Mouse (Mus musculus): ENCODE measurements around the gene Slc7a8.
A peak's percentile ranks its signal among the peaks of the same experiment; 100 is the strongest.

The Slc7a8 gene

DNA sequence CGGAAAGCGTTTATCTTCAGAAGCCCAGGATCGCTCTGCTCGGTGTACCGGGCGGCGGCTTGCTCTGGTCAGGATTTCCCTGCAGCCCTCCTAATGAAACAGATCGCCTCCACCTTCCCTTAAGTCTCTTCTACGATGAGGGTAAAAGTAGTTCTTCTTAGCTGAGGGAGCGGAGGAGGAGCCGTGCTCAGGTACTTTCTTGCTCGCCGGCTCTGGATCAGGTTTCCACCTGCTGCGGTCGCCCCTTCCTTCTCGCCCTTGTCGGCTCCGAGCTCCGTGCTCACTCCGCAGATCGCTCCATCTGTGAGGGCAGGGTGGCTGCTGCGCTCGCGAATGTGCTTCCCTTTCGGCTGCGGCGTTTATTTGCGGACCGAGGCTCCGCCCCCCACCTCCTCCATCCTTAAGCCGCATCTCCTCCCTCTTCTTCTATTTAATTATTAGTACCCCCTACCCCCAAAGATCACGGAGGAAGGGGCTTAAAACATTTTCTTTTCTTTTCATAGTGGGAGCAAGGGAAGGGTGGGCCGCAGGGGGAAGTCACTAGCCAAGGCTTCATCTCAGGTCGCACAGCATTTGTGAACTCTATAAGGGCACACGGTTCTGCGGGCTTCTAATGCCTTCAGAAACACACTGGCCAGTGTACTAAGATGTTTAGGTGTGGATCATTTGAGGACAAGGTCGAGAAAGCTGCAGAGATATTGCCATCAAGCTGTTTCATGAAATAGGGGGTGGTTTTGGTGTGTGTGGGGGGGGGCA is at the start of gene Slc7a8:
Slc7a8 (minus strand) TSS at position 337 of the 756 bp plus-strand sequence.
- DNase-seq, result peak; percentile 87

DNA sequence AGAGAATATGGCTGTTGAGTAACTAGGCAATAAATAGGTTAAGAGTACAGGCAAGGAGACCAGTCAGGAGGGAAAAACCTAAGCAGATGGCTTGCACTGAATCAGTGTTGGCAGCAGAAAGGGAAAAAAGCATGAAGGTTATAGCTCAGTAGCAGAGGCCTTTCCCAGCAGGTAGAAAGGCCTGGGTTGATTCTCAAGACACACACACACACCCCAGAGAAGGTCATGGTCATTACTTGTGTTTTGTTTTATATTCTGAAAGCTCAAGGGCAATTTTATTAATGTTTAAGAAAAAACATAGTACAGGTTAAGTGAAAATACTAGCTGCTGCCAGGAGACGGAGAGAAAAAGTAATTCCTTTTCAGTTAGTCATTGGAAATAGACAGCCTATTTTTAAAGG is 42.0 kb upstream of the Slc7a8 start:
- peak; percentile 43 for DNase-seq

DNA sequence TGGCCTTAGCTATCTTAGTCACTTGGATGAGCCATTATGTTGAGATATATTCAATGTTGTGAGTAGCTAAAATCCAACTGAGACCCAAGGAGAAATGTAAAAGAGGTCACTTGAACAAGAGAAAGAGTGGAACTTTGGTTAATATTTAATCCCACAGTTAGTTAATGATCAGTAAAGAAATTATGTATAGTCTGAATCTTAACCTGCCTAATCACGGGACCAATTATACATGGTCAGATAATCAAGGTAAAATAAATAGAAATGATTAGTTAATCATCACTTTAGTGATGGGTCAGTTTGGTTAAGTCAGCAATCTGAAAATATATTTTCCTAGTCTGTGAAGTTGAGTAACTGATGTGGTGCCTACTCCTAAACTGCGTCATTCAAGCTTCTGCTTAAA is 40.6 kb upstream of the Slc7a8 start:
- DNase-seq, result no peak

DNA sequence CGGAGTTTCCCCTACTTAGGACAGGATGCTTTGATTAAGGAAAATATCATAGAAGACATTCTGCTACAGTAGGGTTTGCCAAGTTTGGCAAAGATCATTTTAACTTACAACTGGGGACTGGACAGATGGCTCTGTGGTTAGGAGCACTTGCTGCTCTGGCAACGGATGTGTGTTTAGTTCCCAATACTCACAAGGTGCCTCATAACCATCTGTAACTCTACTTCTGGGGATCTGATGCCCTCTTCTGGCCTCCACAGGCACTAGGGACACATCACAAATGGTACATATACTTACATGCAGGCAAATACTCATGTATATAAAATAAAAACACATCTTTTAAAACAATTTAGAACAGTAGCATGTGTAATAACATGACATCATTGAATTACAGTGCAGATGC is 36.0 kb upstream of the Slc7a8 start:
- DNase-seq, result peak; percentile 64

DNA sequence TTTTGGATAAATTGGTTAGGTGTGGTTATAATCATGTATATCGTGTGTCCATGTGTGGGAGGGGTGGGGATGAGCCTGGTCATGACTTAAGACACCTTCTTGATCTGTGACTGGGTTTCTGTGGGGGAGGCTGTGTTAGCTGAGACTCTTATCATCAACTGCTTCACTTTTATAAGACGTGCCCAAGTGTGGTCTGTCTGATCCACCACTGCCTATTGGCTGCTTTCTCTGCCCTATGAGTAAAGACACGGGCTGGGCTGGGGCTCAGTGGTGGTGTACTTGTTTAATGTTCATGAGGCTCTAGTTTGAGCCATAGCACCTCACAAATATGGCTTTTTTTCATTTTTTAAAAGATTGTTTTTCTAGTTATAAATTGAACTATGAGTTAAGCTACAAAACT is 34.0 kb upstream of the Slc7a8 start:
- DNase-seq, result no peak

DNA sequence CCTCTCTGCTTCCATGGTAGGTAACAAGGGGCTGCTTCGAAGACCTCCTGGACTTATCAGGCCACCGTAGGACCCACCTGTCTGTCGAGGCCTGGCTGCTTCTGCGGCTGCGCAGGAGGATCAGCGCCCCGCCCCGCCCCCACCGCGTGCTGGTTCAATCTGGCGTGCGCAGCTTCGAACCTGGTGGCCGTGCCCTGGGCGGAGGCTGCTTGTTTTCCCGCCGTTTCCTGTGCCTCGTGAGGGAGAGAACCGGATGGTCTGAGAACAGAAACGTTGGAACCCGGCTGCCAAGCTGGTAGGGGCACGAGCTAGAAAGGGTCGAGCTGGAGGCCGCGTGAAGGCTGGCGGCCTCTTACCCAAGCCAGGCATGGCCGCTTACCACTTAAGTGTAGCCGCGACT is 32.2 kb upstream of the Slc7a8 start, which contains the start of gene Rnf212b:
Rnf212b (plus strand) TSS at position 151 of the 400 bp plus-strand sequence.
- no peak for DNase-seq

DNA sequence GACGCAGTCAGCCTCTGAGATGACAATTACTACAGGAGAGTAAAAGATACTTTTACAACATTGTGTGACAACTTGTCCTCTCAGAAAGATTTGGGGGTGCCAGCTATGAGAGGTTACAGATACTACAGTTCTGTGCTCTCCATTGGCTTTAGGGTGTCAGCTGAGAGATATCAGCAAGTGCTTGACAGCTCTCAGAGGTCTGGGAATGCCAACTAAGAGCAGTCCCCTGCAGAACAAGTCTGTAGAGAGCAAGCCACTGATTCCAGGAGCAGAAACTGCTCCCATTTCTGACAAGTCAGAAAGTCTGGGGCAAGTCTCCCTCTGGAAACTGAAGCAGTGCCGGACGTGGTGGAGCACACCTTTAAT is 27.9 kb upstream of the Slc7a8 start:
- DNase-seq, result no peak

DNA sequence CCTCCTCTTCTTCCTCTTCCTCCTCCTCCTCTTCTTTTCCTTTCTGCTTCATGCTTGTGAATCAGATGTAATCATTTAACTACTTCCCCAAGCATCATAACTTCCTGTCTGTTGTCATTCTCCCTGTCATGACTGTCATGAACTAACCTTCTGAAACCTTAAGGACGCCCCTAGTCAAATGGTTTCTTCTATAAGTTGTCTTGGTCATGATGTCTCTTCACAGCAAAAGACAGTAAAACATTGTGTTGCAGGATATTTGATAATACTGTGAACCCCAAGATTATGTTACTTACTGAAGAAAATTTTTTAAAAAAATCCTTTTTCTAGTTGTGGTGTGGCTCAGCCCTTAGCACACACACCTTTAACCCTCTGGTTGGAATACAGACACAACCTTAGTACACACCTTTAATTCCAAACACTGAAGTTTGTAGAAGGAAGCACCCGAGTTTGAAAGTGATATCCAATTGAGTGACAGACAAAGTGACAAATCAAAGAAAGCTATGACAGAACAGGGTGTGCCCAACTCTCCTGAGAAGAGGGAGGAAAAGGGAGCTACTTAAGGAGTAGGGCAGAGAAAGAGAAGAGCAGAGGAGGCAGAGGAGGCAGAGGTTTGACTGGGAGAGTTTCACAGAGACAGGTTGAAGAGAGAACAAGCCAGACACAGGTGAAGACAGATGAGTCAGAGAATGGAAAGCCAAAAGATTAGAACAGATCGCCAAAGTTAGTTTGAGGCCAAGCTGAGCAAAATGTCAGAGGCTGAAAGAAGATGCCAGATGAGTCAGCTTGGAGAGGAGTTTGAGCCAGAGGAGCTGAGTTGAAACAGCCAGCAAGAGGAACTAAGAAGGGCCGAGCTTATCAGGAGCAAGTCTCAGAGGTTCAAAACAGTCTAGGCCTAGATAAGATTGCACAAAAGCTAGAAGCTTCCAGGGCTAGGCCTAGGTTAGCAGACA is 27.2 kb upstream of the Slc7a8 start:
- no peak for DNase-seq

DNA sequence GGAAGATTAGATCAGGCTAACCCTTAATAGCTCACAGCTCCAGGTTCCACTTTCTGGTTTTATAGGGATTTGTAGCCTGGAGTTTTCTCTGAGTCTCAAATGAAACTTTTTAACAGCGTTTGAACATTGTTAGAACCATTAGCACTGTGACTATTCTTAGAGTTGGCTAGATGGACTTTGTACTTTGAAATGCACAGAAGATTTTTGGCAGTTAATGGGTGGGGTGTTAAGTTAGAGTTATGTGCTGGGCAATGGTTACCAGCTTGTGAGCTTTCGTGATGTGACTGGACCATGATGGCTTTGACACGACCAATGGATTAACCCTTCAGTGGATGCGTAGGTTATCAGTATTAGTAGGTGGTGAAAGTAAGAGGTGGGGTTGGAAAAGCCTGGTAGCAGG is 24.4 kb upstream of the Slc7a8 start:
- DNase-seq, result no peak

DNA sequence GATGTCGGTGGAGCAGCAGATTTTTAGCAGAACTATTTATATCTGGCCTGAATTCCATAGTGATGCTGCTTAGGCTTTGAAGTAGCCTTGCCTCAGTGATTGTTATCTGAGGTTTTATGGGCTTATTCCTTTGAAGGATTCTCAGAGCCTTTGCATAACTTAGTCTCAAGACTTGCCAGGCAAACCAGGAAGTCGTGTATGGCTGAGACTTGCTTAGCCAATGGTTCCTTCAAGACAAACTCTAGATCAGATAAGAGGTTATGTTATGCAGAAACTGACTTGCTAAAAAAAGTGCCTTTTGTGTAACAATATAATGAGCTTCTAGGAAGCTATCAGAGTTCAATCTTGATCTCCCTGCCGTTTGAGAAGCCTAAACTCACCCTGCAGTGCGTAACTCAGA is 20.7 kb upstream of the Slc7a8 start:
- DNase-seq, result no peak

DNA sequence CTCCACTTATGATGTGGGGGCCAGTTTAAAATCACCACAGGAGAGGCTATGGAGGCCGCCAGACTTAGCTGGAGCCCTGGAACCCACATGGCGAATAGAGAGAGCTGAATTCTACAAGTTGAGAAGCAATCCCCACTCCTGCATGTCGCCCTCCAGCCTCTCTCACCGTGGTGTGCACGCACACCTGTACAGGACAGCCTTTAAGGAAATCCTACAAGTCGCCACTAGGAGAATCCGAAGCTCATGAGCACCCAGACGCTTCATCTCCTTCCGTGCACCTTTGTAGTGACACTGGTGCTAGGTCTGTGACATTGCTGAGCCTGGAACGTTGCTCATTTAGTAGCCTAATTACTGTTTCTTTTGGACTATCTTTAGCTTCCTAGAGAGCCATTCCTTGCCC is 17.9 kb upstream of the Slc7a8 start:
- DNase-seq, result no peak

DNA sequence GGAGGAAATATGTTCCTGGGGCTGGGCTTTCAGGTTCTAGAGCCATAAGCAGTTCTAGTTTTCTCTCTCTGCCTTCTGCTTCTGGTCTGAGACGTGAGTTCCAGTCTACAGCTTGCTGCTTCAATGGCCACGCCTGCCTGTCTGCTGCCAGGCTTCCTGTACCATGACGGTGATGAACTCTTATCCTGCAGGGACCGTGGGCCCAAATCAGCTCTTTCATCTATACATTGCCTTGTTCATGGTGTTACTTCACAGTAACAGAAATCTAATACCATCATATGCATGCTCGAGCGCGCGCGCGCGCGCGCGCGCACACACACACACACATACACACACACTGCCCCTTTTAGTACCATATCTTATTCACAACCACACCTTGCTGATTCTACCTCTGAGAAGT is 15.0 kb upstream of the Slc7a8 start:
- DNase-seq, result no peak

DNA sequence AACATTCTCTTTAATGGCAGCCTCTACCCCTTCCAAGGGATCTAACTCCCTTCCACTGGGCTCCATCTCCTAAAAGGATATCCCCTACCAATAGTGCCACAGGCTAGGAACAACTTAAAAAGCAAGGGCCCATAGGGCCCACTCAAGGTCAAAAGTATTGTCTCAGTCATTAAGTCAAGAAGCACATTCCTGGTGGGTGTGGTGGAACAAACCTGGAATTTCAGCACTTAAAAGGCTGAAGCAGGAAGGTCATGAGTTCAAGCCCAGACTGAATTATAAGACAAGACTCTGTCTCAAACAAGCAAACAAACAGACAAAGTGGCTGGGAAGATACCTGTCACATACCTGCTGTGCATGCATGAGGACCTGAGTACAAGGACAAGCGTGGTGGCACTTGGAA is 14.2 kb upstream of the Slc7a8 start:
- no peak for DNase-seq

DNA sequence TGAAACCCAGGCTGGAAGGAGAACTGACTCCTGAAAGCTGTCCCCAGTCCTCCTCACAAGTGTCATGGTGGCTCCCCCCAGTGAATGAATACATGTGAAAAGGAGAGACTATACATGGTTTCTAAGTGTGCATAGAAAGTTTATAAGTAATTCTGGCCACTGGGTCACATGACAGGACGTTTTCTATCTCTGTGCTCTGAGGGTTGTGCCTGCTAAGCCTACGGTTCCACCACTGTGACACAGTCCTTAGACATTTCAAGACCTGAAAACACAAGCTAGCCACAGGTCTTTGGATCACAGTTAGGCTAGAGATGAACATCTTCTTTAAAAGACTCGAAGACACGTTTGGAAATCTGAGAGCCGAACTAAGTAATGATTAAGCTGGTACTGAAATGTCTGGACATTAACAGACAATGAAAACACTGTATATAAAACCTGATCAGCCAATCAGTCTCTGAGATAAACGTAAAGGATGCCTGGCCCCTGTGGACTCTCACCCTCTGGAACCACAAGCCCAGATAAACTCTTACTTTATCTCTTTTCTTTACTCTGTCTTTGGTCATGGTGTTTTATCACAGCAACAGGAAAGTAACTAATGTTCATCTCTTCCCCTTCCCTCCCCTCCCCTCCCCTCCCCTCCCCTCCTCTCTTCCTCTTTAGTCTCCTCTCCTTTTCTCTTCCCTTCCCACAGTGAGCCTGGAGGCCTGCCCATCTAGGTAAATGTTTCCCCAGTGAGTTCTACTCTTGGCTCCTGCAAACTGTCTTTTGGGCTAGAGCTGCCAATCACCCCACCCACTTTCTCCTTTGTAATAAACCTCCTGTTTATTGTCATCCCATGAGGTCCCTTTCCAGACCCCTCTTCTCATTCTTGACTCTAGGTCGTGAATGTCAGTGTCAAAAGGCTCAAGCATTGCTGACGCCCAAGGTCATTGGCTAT is 12.4 kb upstream of the Slc7a8 start:
- no peak for DNase-seq

DNA sequence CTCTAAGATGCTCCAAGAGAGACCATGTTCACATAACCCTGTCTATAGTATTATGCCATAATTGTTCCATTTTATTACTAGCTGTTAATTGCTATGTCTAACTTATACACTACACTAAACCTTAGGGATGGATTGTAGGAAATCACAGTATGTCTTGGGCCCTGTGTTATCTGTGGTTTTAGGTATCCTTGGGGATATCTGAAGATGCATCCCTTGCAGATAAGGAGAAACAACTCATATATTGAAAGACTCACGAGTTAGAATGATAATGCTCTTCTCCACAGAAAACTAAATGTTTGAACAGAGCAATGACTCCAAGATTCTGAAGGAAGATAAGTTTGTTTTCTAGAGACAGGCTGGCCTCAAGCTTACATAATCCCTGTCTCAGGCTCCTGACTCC is 11.6 kb upstream of the Slc7a8 start:
- no peak for DNase-seq

DNA sequence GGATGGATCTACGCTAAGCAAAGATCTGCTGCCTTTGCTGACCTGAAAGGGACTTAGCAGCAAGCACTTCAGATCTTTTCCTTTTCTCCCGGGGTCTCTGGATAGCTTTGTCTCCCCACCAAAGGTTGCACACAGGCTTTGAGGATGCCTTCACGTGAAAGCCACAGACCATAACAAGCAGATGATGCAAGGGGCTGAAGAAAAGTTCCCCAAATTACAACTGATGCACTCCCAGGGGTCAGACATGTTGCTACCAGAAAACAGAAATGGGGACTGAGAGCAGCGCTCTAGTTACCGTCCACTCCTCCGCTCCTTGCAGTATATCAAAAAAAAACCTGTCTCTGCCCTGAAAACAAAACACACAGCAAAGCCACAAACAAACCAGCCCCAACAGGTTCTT is 10.4 kb upstream of the Slc7a8 start:
- DNase-seq, result no peak

DNA sequence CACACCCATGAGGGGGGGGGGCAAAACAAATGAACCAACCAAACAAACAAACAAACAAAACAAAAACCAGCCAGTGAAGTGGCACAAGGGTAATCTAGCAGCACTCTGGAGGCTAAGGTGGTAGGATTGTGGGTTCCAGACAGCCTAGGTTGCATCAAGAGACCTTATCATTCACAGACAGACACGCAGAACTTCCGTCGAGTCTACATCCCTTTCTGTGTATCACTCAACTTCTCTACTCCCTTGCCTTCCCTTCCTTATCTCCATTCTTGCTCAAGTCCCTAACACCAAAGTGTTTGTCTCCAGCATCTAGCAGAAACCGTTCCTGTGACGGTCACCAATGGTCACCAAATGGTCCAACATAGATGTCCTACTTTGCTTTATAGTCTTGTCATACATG is 6.5 kb upstream of the Slc7a8 start:
- DNase-seq, result no peak

DNA sequence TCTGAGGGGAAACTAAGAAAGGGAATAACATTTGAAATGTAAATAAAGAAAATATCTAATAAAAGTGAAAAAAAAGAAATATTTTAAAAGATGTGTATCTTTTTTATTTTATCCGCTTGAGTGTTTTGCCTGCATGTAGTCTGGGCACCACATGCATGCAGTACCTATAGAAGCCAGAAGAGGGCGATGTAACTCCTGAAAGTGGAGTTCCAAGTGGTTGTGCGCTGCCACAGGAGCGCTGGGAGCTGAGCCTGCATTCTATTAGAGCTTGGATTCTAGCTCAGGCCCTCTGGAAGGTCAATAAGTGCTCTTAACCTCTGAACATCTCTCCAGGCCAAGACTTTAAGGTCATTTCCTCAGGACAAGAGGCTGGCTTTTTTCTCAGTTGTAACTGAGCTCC is 5.5 kb upstream of the Slc7a8 start:
- no peak for DNase-seq

DNA sequence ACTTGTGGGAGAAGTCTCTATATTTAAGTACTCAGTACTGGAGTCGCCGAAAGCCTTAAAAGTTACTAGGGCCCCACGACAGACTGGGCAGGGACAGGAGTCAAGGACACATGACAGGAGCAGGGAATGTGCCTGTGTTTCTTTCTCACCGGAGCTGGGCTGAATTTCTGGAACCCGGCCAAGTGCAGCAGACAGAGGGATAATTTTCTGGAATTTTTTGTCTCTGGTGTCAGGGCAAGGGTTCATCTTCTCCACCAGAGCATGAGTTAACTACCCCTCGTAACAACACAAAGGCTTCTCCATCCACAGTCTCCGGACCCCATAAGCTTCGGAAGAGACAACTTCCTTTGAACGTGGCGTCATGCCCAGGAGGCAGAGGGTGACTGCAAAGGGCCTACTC is 4.7 kb upstream of the Slc7a8 start:
- peak; percentile 37 for DNase-seq

DNA sequence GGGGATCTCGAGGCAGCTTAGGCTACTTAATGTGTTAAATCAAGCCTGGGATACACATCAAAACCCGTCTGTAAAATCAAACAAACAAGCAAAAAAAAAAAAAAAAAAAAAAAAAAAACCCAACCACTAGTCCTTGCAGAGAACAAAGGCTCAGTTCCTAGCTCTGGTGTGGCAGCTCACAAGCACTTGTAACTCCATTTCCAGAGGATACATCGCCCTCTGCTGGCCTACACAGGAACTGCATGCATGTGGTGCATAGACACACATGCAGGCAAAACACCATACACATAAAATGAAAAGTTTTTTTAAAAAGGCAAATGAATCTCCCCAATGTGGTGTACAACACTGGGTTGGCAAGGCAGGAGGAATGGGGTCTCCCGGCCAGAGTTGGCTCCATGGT is 4.2 kb upstream of the Slc7a8 start:
- DNase-seq, result peak; percentile 68

DNA sequence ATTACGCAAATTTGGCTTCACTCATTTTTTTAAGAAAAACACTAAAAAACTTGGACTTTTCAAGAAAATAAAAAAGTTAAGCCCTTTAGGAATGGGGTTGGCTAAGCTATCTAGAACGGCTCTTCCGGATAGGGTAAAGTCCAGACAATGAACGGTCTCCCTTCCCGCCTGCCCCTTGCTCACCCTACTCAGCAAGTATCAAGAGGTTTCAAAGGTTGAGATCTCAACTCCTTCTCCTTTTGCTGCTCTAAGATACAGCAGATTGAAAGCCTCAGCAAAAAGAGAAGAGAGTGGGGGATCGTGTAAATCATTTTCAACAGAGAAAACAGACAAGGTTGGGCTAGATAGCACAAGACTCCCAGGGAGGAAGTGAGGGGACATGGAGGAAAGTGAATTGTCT is 1.2 kb upstream of the Slc7a8 start:
- no peak for DNase-seq

DNA sequence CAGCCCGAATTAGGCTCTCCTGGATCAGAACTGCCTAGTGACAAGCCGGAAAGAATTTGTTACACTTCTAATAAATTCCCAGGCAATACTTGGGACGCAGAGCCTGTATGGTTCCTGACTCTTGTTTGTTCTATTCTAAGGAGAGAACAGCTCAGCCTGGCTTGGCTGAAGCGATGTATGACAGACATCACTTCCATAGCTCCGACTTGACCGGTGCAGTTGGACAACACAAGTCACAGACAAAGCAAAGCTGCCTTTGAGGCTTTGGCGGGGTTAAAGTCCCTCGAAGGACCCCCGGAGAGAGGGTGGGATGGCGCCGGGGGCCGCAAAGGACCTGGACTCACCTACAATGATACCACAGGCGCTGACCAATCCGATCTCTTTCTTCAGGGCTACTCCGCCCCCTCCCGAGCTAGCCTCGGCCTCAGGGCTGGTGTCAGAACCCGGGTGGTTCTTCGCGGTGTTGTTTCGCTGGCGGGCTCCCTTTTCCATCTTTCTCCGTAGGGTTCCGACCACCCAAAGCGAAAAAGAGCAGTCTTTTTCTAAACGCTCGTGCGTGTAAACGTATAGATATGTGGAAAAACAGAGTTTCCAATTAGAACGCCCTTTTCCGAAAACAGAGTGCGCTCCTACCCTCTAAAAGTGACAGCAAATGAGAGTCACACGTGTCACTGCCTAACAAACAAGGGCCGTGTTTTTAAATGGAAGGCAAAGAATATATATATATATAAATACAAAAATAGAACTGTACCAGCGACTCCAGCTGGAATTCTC is 723 bp downstream of the Slc7a8 start:
- DNase-seq, result peak; percentile 90

All from cerebellum, adult 9-11 months (tissue).